Mouse (Mus musculus): ENCODE measurements at regions not wholly inside any gene's neighbourhood (a gene's known extent, or its start where the extent isn't known, plus 50 kb on each side); places are given as distances from the start of the nearest gene placed in this dataset.

DNA sequence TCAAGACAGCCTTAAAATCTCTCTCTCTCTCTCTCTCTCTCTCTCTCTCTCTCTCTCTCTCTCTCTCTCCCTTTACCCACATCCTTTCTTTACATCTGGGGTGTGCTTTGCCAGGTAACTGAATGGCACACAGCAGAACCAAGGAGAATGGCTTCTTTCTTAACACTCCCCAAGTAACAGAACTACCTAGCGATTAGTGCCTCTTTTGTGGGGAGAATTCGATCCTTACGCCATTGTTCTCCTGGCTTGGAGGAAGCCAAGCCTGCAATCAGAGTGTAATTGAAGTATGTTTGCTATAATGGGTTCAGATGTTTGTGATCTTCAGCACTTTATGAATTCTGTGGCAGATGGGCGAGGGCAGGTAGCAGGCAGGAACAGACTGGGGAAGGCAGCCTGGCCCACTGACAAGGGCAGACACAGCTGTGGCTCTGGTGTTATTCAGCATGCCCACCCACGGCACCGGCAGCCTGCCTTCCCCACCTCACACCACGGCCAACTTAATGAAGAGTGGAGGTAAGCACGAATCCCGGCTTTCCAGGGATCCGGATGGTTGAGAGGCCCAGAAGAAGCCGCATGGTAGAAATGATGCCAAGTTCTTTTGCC is 83.0 kb upstream of the Rcn1 start:
- no peak for TF ChIP-seq CTCF (IDR thresholded peaks at IDR 0.05; ENCODE audit: insufficient read depth, low read length)
- no peak for TF ChIP-seq POLR2A (IDR thresholded peaks at IDR 0.05; ENCODE audit: borderline replicate concordance, extremely low read depth, low read depth, low read length)

All from lung, adult 2 months (tissue).